Mouse (Mus musculus) lung, adult 2 months (tissue): Measurements from ENCODE around the gene Ppp1r12b.

Experiments used
- CTCF ChIP-seq: fragments of 200-500 bp; IDR thresholded peaks from 2 replicates; pipeline ENCODE4 v1.5.1; 2011; ENCODE audit warnings: mild to moderate bottlenecking, low read length, control low read depth; ENCODE audit not compliant: insufficient read depth
- POLR2A ChIP-seq: fragments of 200-500 bp; IDR thresholded peaks from 2 replicates; pipeline ENCODE4 v1.6.1; 2011; ENCODE audit warnings: low read depth, mild to moderate bottlenecking, control low read depth, low read length, borderline replicate concordance; ENCODE audit errors: extremely low read depth

GRCm38 (mm10) chr1:134942898-134943297 is 12.8 kb downstream of the Ppp1r12b start:
- no peak for TF ChIP-seq CTCF
- TF ChIP-seq POLR2A, result no peak
